Mouse (Mus musculus): Measurements from ENCODE around the gene Eif2a.
A peak's percentile ranks its signal among the peaks of the same experiment; 100 is the strongest.

Eif2a gene

DNA sequence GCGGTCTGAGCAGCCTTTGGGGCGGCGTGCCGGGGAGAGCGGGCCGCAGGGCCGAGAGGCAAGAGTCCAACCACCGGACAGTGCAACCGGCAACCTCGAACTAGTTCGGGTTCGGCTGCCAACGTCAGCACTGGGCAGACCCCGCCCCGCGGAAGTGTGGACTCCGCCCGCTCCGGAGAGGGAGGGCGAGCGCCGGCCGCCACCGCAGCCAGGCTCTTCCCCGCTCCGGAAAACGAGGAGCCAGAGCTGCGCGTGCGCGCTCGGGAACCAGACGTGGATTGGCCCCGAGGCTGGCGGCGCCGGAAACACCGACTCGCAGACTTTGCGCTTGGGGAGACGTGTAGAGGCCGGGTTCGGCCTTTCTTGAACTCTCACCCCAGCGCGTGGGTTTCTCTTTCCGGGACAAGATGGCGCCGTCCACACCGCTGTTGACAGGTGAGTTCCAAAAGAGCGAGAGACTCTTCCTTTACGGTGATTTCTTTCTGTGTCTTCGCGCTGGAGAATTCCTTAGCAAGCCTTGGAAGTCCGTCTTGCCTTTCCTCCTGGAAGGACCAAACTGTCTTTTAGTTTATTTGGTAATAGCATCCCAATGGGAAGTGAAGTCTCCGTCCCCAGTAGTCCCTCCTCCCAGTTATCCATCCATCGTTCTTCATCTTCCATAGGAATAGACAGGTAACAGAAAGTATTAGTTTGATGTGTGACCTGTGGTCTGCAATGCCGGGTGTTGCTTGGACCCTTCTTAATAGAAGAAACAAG is at the start of gene Eif2a, which contains the start of gene Serp1:
TSS of gene Eif2a (plus strand) at position 170 of the 756 bp plus-strand sequence.
TSS of gene Serp1 (minus strand) at position 241 of the 756 bp plus-strand sequence.
- peak; percentile 97 to 98 for DNase-seq (ENCODE audit: low read depth in 2 of 2, low spot score in 2 of 2)

DNA sequence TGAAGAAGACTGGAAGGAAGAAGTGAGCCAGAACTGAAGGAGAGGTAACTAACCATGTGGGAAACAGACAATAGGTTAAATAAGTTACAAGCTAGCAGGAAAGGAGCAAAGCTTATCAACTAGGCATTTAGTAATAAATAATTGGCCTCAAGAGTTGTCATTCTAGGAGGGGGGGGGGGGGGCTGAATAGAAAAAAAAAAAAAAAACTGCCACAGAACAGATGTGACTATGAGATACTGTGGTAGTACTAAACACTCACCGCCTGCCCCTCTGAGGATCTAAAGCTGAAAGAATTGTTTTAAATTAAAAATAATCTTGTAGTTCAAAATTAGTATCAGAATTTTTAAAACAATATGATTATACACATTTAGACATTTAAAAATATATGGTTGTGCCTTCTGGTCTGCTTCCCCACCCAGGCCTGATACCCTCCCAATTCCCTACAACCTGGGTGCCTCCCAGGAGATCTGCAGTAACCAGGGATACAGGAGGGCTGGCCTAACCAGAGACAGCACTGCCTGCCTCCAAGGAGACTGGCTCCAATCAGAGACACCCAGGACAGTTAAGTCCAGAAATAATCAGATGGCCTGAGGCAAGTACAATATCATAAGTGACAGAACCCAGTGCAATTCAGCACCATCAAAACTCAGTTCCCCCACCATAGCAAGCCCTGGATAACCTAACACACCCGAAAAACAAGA is 46.7 kb upstream of the Eif2a start:
- no peak for DNase-seq (ENCODE audit: low read depth in 2 of 2, low spot score in 2 of 2)

DNA sequence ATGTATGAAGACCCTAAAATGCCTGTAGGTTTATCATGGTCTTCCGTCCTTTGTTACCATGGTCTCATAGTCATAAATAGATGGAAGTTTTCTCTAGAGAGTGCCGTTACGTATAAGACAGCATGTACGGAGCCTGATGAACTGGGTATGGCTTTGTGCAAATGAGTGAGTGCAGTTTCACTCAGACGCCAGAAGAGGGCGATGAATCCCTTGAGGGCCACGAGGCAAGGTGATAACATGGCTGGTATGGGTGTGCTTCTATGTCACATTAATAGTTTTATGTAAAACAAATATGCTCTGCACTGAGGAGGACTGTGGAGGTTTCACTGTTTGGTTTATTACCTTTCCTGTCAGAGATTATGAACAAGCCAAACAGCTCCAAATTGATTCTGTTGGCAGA is 39.7 kb upstream of the Eif2a start:
- DNase-seq (ENCODE audit: low read depth in 2 of 2, low spot score in 2 of 2): peak in 1 of 2 experiments; percentile 16

DNA sequence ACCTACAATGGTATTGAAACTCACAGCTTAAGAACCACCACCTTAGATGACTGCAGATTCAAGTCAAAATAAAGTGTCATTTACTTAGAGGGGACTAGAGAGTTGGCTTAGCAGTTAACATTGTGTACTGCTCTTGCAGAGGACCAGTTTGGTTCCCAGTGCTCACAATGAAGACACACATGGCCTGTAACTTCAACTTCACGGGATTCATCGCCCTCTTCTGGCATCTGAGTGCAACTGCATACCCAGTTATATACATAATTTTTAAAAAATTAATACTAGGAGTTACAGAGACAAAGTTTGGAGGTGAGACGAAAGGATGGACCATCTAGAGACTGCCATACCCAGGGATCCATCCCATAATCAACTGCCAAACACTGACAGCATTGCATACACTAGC is 38.5 kb upstream of the Eif2a start:
- no peak for DNase-seq (ENCODE audit: low read depth in 2 of 2, low spot score in 2 of 2)

DNA sequence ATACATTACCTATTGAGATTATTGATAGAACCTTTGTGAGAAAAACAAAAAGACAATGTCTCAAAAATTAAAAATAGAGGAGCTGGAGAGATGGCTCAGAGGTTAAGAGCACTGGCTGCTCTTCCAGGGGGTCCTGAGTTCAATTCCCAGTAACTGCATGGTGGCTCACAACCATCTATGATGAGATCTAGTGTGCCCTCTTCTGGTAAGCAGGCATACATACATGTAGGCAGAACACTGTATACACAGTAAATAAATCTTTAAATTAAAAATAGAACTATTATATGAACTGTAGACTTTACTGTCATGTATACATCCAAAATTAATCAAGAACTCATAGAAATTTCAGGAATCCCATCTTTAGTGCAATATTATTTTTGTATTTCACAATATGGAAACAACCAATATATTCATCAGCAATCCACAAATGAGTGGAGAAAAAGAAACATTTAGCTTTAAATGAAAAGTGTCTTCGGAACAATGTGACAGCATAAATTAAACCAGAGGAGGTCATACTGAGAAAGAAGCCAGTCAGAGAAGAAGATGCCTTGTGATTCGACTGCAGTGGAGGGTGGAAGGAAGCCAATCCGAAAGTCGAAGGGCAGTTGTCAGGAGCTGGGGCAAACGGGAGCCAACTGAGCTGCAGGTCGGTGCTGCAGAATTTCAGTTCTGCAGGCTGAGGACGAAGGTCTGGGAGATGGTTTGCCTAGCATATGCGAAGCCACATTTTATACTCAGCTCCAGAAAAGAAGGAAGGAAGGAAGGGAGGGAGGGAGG is 37.4 kb upstream of the Eif2a start:
- DNase-seq (ENCODE audit: low read depth in 2 of 2, low spot score in 2 of 2): no peak

DNA sequence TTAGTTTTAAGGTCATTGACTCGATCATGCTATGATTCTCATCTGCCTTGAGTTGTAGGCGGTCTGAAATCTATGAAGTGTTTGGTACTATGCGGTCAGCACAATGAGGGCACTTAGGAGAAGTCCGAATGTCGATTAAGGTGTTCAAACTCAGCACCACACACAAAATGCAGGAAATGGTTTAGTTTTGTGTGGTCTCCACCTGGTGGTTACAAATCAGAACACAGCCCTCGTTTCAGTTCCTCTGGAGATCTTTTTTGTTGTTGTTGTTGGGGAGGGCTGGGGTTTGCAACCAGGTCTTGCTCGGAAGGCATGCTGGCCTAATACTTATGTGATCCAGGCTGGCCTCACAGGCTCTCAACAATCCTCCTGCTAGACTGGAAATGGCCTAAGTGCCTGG is 34.8 kb upstream of the Eif2a start:
- DNase-seq (ENCODE audit: low read depth in 2 of 2, low spot score in 2 of 2): peak; percentile 3 to 23

DNA sequence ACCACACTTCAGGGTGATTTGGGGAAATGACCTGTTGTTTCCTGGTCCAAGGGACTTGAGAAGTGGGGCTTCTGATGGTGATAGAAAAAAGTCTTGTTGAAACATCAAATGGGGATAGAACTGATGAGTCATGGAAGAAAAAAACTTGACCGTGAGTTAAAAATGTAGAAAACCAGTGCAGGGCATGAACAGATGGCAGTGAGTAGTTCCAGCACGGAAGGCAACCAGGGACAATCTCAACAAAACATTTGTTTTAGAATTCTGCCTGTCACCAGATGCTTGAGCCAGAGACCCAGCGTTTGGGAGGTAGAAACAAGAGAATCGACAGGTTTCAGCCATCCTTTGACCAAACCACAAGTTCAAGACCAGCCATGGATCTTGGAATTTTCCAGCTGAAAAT is 32.0 kb upstream of the Eif2a start:
- DNase-seq (ENCODE audit: low read depth in 2 of 2, low spot score in 2 of 2): no peak

DNA sequence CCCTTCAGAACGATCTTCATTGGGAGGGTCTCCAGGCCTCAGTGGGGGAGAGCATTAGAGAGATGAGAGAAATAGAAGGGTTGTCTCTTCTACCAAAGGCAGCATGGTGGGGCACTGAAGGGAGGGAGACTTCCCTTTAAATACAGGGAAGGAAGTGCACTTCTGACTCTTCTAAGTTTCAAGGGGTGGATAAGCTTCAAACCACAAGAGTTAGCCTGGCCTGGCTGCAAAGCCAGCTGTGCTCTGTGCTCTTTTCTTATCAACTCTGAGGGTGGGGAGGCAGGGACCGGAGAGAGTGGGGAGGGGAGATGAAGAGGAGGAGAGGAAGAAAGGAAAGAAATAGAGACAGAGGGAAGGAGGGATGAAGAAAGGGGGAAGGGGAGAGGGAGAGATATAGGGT is 23.7 kb upstream of the Eif2a start:
- no peak for DNase-seq (ENCODE audit: low read depth in 2 of 2, low spot score in 2 of 2)

DNA sequence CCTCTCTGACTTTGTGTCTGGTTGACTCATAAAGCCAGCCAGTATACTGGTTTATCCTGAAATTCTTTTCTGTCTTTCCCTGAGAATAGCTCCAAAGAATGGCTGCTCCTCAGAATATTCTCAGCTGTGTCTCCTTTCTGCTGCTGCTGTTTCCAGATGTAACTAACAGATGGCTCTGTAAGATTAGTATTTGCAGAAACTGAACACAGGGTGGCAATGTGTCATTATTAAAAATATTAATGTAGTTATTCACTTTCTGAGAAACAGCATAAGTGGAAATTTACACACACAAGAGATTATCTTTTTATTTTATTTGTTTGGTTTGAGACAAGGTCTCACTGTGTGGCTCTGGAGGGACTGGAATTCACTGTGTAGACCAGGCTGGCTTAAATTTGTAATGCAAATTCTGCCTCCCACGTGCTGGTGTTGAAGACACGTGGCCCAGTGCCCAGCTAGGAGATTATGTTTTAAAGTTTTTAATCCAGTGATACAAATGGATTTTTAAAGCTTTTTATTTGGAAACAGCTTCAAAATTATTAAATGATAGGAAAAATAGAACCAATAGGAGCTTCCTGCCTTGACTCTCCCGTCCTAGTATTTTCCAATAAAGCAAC is 21.8 kb upstream of the Eif2a start:
- no peak for DNase-seq (ENCODE audit: low read depth in 2 of 2, low spot score in 2 of 2)

DNA sequence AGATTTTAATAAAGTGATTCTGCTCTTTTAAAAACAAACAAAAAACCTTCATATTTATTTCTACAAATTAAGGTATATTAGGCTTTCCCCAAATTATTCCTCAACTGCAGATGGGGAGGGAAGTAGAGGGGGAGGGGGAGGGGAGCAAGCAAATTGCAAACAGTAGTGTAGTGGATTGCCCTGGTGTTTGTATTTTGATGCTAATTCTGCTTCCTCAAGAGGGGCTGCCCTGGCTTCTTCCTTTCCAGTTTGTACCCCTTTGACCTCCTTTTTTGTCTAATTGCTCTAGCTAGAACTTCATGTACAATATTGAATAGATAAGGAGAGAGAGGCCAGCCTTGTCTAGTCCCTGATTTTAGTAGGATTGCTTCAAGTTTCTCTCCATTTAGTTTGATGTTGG is 20.9 kb upstream of the Eif2a start:
- no peak for DNase-seq (ENCODE audit: low read depth in 2 of 2, low spot score in 2 of 2)

DNA sequence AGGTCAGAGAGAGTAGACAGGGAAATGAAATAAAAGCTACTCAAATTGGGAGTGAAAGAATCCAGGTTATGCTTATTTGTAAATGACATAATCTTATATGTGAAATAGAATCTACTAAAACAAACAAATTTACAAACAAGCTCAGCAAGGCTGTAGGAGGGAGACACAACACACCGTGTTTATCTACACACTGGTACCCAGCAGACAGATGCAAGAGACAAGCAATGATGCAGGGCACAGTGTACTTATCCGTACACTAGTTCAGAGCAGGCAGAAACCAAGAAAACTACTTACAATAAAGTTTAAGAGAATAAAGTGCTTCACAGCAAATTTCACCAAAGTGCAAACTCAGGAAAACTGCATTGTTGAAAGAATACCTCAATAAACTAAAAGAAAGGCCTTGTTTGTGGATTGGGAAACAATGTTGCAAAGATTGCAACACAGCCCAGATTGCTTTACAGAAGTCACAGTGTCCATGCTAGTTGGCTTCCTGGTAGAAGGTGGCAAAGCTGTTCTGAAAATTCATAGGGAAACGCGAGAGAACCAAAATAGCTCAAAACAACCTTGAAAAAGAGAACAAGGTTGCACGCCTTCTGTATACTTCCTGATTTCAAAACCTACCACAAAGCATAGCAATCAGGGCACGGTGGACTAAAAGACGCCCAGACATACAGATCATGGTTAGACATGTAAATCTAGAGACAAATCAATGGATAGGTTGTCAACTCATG is 17.4 kb upstream of the Eif2a start:
- DNase-seq (ENCODE audit: low read depth in 2 of 2, low spot score in 2 of 2): no peak

DNA sequence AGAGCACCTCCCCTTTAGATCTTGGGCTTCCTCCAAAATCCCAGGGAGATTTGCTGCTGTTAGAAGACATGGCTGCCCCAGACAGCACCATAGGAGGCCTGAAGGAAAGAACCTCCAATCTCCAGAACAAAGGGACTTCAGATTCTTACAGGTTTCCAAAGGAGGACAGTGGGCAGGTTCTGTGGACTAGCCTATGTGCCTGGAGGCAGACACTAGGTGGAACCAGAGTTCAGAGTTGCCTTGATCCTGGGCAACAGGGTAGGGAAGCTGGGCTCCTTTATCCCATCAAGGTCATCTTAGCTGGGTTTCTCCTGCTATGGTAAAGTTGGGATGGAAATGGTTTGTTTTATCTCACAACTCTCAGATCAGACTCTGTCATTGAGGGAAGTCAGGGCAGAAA is 14.0 kb upstream of the Eif2a start:
- no peak for DNase-seq (ENCODE audit: low read depth in 2 of 2, low spot score in 2 of 2)

DNA sequence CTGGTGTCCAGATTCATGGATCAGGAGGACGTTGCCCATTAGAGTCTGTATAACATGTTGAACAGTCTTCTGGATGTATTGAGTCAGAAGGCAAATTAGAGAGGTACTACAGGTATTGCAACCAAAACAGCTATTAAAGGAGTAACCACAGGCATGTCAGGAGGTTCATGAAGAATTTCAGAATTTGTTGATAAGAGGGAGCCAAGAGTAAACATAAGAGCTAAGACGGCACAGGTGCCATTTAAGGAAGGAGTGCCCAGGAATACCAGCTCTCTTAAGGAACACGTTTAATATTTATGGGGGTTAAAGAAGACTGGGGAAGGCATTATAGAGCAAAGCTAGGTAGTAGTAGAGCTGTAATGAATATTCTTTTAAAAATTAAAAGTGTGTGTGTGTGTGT is 12.9 kb upstream of the Eif2a start:
- no peak for DNase-seq (ENCODE audit: low read depth in 2 of 2, low spot score in 2 of 2)

DNA sequence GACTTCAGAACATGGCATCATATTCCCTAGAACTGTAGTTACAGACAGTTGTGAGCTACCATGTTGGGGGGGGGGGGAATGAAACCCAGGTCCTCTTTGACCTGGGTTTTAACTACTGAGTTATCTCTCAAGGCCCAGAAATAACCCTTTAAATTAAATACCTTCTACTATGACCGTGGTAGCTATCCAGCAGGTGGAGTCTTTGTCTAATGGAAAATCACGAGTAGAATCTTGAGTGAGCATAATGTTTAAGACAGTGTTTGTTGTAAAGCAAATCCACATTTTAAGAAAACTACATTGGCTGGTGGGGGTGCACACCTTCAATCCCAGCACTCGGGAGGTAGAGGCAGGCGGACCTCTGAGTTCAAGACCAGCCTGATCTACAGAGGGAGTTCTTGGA is 12.1 kb upstream of the Eif2a start:
- DNase-seq (ENCODE audit: low read depth in 2 of 2, low spot score in 2 of 2): no peak

DNA sequence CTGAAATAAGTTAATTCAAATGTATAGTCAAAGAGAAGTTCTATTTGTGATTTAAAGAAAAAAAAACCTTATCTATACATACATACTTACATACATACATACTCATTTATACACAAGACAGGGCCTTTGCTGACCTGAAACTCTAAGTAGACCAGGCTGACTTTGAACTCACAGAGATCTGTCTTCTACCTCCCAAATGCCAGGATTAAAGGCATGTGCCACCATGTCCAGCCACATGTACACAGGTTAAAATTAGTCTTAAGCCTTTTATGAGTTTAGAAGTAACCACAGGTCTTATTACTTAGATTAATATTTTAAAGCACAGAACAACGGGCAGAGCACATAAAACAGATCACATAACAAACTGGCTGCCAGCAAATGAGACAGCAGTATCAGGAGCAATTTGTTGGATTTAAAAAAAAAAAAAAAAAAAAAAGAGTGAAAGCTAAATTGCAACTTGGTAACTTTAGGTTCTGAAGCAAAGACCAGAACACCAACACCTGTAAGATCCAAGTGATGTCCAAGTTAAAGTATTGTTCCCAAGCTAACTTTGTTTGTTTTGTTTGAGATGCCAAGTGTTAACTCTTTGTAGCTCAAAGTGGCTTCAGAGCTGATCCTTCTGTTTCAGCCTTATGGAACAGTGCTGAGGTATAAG is 9.5 kb upstream of the Eif2a start:
- no peak for DNase-seq (ENCODE audit: low read depth in 2 of 2, low spot score in 2 of 2)

DNA sequence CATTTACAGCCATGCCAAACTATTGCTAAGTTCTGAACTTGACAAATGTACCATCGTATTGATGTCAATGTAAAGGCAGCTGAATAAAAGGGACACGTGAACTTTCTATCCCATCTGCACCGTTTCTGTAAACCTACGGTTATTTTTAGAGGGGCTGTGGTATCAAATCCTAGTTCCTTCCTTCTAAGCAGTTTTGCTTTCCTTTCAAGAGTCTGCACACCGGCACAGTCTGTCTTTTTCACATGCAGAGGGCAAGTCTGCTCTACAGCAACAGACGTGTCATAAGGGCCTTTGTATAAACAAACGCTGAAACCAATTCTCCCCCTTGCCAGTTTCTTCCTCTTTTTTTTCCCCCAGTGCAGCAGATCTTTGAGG is 9.0 kb upstream of the Eif2a start:
- DNase-seq (ENCODE audit: low read depth in 2 of 2, low spot score in 2 of 2): no peak

DNA sequence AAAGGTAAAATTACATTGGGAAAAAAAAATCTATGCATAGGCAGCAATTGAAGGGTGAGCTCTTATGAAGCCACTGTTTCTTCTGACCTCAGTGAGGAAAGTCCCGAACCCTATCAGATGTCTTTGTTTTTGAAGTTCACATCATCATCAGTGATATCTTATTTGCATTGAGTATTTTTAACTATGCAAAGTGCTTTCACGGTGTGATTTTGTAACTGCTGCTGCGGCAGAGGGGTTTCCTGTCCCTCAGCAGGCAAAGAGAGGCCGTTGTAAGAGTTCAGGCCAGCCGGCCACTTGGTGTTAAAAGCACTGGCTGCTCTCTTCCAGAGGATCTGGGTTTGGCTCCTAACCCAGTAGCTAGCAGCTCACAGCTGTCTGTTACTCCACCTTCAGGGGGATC is 8.4 kb upstream of the Eif2a start:
- DNase-seq (ENCODE audit: low read depth in 2 of 2, low spot score in 2 of 2): no peak

DNA sequence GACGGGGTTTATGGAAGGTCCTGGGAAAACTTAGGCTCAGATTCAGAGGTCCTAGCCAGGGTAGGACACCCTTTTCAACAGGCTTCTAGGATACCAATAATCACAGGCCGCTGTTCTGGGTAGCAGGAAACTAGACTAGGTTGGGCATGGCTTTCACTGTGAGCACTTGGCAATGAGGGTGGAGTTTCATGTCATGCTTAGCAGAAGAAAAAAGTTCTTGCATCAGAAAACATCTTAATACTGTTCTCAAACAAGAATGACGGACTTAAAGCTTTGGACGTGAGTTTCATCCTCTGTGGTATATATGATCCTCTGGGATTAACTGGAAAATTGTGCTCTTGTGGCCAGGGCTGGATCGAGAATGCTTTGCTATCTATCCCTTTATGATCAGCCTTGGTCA is 7.8 kb upstream of the Eif2a start:
- DNase-seq (ENCODE audit: low read depth in 2 of 2, low spot score in 2 of 2): no peak

DNA sequence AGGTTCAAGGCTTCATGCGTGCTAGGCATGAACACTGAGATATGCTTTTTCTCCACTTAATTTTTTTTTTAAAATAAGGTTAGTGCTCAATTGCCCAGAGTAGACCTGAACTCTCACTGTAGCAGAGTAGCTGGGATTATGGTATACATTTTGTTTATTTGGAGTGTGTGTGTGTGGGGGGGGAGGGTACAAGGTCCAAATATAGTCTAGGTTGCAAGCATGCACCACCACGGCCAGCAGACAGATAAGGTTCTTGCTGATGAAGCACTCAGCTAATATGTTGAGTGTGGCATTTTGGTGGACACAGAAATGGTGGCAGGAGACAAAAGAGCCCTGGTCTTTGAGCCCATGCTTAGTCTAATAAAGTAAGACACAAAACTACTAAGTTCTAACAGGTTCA is 6.7 kb upstream of the Eif2a start:
- DNase-seq (ENCODE audit: low read depth in 2 of 2, low spot score in 2 of 2): no peak

DNA sequence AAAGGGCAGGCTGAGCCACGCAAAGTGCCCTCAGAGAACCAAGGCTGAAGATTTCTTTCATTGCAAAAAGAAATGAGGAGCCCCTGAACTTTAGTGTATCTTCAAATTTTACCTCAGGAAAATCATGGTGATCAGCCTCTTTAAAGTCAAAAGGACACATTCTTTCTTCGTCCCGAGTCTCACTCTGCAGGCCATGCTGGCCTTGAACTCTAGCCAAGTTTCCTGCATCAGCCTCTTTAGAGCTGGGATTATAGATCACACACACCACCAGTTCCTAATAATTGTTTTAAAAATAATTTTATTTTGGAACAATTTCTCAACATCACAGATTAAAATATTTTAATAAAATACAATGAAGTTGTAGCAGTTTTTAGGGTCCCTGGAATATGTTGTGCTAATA is 6.1 kb upstream of the Eif2a start:
- DNase-seq (ENCODE audit: low read depth in 2 of 2, low spot score in 2 of 2): no peak

Data from CD8-positive naive resting alpha-beta T cell, adult 2 months (primary cell).